Mouse (Mus musculus): ENCODE measurements at regions not wholly inside any gene's neighbourhood (a gene's known extent, or its start where the extent isn't known, plus 50 kb on each side); places are given as distances from the start of the nearest gene placed in this dataset.
"Not testable (repeated sequence)": the region's sequence is repeated elsewhere in the genome, so short reads cannot be mapped to it uniquely, and the experiment has no call there.

- no peak for DNase-seq (ENCODE audit: low spot score in 2 of 2)
Measured at GRCm38 (mm10) chr2:78280219-78280915, 334.2 kb upstream of the Cwc22 start.

DNA sequence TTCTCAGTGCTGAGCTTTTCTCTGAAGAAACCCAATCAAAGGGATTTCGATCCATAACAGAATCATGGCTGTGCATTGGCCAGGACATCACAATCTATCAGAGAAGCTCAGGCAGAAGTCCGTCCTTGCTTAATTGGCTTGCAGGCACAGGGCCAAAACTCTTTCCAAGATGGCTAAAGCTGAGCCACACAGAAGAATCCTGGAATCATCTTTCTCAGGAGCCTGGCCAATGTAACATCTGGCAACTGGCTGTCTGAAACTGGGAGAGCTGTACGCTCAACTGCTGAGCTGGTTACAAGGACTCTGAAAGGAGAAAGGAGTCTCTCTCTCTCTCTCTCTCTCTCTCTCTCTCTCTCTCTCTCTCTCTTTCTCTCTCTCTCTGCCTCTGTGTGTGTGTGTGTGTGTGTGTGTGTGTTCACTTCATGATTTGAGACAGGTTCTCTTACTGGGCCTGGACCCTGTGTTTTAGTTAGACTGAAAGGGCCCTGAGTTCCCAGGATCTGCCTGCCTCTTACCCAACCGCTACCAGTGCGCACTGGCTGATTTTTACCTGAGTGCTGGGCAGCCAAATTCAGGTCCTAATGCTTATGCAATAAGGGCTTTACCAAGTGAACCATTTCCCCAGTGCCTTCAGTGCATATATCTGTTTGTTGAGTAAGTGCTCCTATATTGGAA lies 333.3 kb upstream of the Cwc22 start:
- DNase-seq (ENCODE audit: low spot score in 2 of 2): no peak

DNA sequence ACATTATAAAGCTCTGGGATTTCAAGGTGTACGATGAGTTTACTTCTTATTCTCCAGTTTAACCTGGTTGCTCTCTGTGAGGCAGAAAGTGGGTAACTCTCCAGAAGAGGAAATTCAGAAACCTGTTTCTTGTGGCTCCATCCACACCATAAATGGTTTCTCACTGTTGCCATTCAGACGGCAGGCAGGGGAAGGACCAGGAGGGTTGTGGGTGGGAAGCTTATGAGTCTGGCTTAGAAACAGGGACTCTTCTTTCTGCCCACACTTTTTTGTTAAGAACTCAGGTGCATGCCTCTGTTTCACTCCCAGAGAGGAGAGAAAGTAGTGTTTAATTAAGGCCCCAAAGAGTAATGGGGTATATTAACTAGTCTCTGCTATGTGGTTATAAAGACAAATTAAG lies 332.5 kb upstream of the Cwc22 start:
- no peak for DNase-seq (ENCODE audit: low spot score in 2 of 2)

DNA sequence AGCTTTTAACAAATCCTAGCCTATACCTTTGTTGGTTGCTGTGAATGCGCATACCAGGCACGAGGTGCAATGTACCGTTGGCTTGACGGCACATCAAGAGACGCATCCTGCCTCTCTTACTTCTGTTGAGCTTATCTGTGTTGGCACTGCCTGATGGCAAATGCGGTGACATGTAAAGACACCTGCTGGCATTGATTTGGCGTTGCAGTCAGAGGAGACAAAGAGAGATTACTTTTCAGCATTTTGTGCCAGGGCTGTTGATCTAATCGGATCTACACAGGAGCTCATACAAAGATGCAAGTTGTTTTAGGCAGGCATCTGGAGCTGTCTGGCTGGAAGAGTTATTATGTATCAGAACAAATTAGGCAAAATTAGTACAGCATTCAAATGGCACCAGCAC lies 331.5 kb upstream of the Cwc22 start:
- DNase-seq (ENCODE audit: low spot score in 2 of 2): no peak

DNA sequence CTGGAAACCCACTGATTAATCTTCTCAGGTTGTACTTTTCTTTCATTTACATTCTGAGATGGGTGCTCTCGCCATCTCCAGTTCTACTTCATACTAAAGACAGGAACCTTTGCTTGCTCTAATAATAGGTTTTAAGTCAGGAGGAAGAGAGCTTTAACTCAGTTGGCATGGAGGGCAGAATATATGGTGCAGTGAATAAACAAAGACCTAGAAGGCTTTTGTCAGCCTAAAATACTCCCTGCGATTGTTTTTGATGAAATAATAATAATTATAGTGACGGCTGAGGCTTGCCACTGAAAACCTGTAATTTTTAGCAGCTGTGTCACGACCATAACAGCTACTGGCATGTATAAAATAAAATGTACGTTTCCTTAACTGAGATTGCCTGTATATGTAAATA lies 327.9 kb upstream of the Cwc22 start:
- no peak for DNase-seq (ENCODE audit: low spot score in 2 of 2)

- no peak for DNase-seq (ENCODE audit: low spot score in 2 of 2)
Measured at GRCm38 (mm10) chr2:78268705-78269104, 322.5 kb upstream of the Cwc22 start.

GRCm38 (mm10) chr2:78267527-78268375 lies 321.6 kb upstream of the Cwc22 start:
- no peak for DNase-seq (ENCODE audit: low spot score in 2 of 2)

- DNase-seq (ENCODE audit: low spot score in 2 of 2): no peak
Measured at GRCm38 (mm10) chr2:78253601-78254097, 307.5 kb upstream of the Cwc22 start.

DNA sequence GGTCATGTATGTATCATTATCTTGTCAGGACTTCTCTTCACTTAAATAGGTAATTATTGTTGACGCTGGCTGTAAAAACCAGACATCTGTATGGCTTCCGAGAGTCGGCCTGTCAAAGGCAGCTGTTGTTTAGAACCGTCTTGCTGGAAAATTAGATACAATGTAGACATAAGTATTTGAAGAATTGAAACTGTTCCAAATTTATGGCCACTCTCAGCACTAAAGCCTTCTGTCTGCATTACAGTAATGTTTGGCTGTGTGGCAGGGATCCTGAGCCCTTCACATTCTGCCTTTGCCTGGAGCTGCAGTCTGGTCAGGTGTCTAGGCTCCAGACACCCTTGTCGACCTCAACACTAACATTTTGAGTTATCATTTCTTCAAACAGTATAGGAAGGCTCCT lies 300.2 kb upstream of the Cwc22 start:
- no peak for DNase-seq (ENCODE audit: low spot score in 2 of 2)

DNA sequence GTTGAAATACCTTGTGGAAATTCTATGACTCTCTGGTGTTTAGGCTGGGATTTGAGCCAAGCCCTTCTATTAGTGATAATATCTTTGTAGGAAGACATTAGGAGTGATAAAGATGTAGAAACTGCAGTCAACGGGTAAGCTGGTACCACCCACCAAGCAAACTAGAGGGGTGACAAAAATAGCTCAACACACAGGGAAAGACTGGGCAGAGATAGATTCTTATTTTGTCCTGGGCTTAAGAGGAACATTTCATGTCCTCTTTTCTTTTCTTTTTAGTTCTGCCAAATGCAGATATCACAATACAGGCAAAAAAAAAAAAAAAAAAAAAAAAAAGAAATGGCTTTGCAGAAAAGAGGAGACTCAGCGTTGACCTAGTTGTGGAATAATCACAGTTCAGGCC lies 294.1 kb upstream of the Cwc22 start:
- no peak for DNase-seq (ENCODE audit: low spot score in 2 of 2)

DNA sequence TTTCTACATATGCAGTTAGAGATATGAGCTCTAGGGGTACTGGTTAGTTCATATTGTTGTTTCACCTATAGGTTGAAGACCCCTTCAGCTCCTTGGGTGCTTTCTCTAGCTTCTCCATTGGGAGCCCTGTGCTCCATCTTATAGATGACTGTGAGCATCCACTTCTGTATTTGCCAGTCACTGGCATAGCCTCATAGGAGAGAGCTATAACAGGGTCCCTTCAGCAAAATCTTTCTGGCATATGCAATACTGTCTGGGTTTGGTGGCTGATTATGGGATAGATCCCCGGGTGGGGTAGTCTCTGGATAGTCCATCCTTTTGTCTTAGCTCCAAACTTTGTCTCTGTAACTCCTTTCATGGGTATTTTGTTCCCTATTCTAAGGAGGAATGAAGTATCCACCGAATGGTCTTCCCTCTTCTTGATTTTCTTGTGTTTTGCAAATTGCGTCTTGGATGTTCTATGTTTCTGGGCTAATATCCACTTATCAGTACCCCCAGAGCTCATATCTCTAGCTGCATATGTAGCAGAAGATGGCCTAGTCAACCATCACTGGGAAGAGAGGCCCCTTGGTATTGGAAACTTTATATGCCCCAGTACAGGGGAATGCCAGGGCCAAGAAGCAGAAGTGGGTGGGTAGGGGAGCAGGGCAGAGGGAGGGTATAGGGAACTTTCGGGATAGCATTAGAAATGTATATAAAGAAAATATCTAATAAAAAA lies 279.4 kb upstream of the Cwc22 start:
- DNase-seq (ENCODE audit: low spot score in 2 of 2): not testable (repeated sequence)

- DNase-seq (ENCODE audit: low spot score in 2 of 2): no peak
Measured at GRCm38 (mm10) chr2:78214469-78214868, 268.3 kb upstream of the Cwc22 start.

DNA sequence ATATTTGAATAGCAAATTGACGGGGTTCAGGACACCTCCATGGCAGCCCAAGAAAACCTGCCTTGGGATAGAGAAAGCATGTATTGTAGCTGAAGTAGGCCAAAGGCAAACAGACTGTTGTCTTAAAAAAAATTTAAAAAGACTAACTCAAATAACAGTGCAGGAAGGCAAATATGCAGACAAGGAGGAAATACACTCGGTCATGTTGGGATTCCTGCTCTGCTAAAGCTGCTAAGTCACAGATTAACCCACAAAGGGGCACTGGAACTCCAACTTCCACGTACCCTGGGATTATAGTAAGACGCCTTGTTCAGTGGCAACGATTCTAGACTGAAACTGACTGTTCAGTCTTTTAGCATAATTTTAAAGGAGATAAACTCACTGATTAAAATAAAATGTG lies 258.9 kb upstream of the Cwc22 start:
- no peak for DNase-seq (ENCODE audit: low spot score in 2 of 2)

DNA sequence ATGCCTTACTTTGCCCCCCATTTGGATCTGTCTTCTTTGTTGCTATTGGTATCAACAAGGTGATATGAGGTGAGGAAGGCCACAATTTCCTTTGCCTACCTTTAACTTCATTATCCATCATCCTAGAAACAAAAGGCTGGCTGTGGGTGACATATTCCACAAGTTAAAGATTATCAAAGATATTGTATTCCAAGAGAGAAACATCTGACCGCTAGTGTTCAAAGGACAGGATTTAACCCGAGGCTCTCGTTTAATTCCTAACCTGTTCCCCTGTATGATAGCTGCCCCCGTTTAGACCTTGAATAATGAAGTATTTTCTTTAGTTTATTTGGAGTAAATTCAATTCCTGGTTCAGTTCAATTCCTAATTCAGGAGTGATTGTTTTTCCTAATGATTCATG lies 249.8 kb upstream of the Cwc22 start:
- no peak for DNase-seq (ENCODE audit: low spot score in 2 of 2)

- peak in 1 of 2 experiments; percentile 8 for DNase-seq (ENCODE audit: low spot score in 2 of 2)
Measured at GRCm38 (mm10) chr2:78189620-78190019, 243.4 kb upstream of the Cwc22 start.

- no peak for DNase-seq (ENCODE audit: low spot score in 2 of 2)
Measured at GRCm38 (mm10) chr2:78184950-78185349, 238.8 kb upstream of the Cwc22 start.

GRCm38 (mm10) chr2:78173784-78174183 lies 227.6 kb upstream of the Cwc22 start:
- DNase-seq (ENCODE audit: low spot score in 2 of 2): no peak

- no peak for DNase-seq (ENCODE audit: low spot score in 2 of 2)
Measured at GRCm38 (mm10) chr2:78172819-78173218, 226.6 kb upstream of the Cwc22 start.

- no peak for DNase-seq (ENCODE audit: low spot score in 2 of 2)
Measured at GRCm38 (mm10) chr2:78170162-78170747, 224.1 kb upstream of the Cwc22 start.

- no peak for DNase-seq (ENCODE audit: low spot score in 2 of 2)
Measured at GRCm38 (mm10) chr2:78165429-78165828, 219.3 kb upstream of the Cwc22 start.

All from layer of hippocampus, adult 18-20 months (tissue).